Comparison of ENCODE assay signal across 7 mouse cellular contexts in genomic region chr1:35875210-35875811, GRCm38 (mm10).
A peak's percentile ranks its signal among the peaks of the same experiment; 100 is the strongest.
DNase-seq lines count a peak whose midpoint lies in the region; ATAC-seq lines count a peak whose summit lies in the region.

No protein-coding gene starts in this region.

- H3K4me2 ChIP-seq in forebrain, embryonic 11.5 days (ENCODE audit: low read depth, low read length, severe bottlenecking) = no peak overlapping the region
- H3K4me2 ChIP-seq in kidney, embryonic 15.5 days = no peak overlapping the region
- no peak overlapping the region for H3K4me2 ChIP-seq in midbrain, embryonic 14.5 days (ENCODE audit: low read length)

- H3K36me3 ChIP-seq in forebrain, embryonic 11.5 days (ENCODE audit: control insufficient read depth, insufficient read depth, low read length) = no peaks in the 10 kb centered on the region
- no peaks in the 10 kb centered on the region for H3K36me3 ChIP-seq in kidney, embryonic 15.5 days
- no peaks in the 10 kb centered on the region for H3K36me3 ChIP-seq in midbrain, embryonic 14.5 days (ENCODE audit: control insufficient read depth, insufficient read depth, low read length)

- peak; percentile 76 for ATAC-seq in forebrain, embryonic 11.5 days (replicated peaks; ENCODE audit: low FRiP score)
- peak; percentile 49; the same call in 1 of the 2 replicates for ATAC-seq in kidney, embryonic 15.5 days (replicated peaks; ENCODE audit: low FRiP score)
- no peak for ATAC-seq in midbrain, embryonic 14.5 days (ENCODE audit: low FRiP score, low TSS enrichment)
- ATAC-seq in megakaryocyte, adult 5-6 weeks (ENCODE audit: poor library complexity, severe bottlenecking) = no peak

- no peaks in the 10 kb centered on the region for H3K27me3 ChIP-seq in forebrain, embryonic 11.5 days (ENCODE audit: control insufficient read depth, insufficient read depth, low read length)
- no peaks in the 10 kb centered on the region for H3K27me3 ChIP-seq in kidney, embryonic 15.5 days
- no peaks in the 10 kb centered on the region for H3K27me3 ChIP-seq in midbrain, embryonic 14.5 days (ENCODE audit: control insufficient read depth, insufficient read depth, low read length)

- peaks cover 14% of the 10 kb centered on the region; the same call in 1 of the 2 replicates for H3K4me1 ChIP-seq in forebrain, embryonic 11.5 days (replicated peaks; ENCODE audit: control insufficient read depth, insufficient read depth, low read length)
- H3K4me1 ChIP-seq in kidney, embryonic 15.5 days = peaks cover 13% of the 10 kb centered on the region
- H3K4me1 ChIP-seq in midbrain, embryonic 14.5 days (ENCODE audit: control insufficient read depth, insufficient read depth, low read length) = peaks cover 11% of the 10 kb centered on the region

- 54% methylated on average over 11 of the region's 11 CpGs for WGBS in forebrain, embryonic 11.5 days
- WGBS in kidney, embryonic 15.5 days = 47% methylated on average over 11 of the region's 11 CpGs
- 62% methylated on average over 11 of the region's 11 CpGs for WGBS in midbrain, embryonic 14.5 days

- peak overlapping the region; percentile 57 for H3K27ac ChIP-seq in forebrain, embryonic 11.5 days (ENCODE audit: low read depth, low read length)
- 0 out of 2 replicates have a peak overlapping the region, but pooled peaks have one; percentile 2 for H3K27ac ChIP-seq in kidney, embryonic 15.5 days
- no peak overlapping the region for H3K27ac ChIP-seq in midbrain, embryonic 14.5 days (replicated peaks; ENCODE audit: low read depth, low read length)

- no peak overlapping the region for H3K9ac ChIP-seq in forebrain, embryonic 11.5 days (ENCODE audit: low read length)
- no peak overlapping the region for H3K9ac ChIP-seq in kidney, embryonic 15.5 days
- no peak overlapping the region for H3K9ac ChIP-seq in midbrain, embryonic 14.5 days (replicated peaks; ENCODE audit: low read length)

- DNase-seq in ovary, postnatal 14 days (ENCODE audit: low spot score) = peak; percentile 18
- DNase-seq in ovary, postnatal 36 days (ENCODE audit: low spot score) = no peak
- no peak for DNase-seq in forebrain, embryonic 11.5 days (ENCODE audit: low spot score)
- DNase-seq in midbrain, embryonic 14.5 days = peak; percentile 67
- DNase-seq in right cerebral cortex, postnatal 14 days = no peak

- no peak overlapping the region for H3K4me3 ChIP-seq in forebrain, embryonic 11.5 days (ENCODE audit: low read depth, low read length)
- no peak overlapping the region for H3K4me3 ChIP-seq in kidney, embryonic 15.5 days (replicated peaks)
- no peak overlapping the region for H3K4me3 ChIP-seq in midbrain, embryonic 14.5 days (replicated peaks; ENCODE audit: low read depth, low read length)

- no peaks in the 10 kb centered on the region for H3K9me3 ChIP-seq in forebrain, embryonic 11.5 days (ENCODE audit: control insufficient read depth, low read length)
- no peaks in the 10 kb centered on the region for H3K9me3 ChIP-seq in kidney, embryonic 15.5 days (replicated peaks)
- no peaks in the 10 kb centered on the region for H3K9me3 ChIP-seq in midbrain, embryonic 14.5 days (ENCODE audit: control insufficient read depth, low read length)

Comparison
In these comparisons a context has a peak if more than half of its experiments do, and no peak if none do; other contexts are left out.
1. DNase-seq: peak in ovary, postnatal 14 days (single experiment) and midbrain, embryonic 14.5 days (single experiment); none in ovary, postnatal 36 days (single experiment), forebrain, embryonic 11.5 days (single experiment) and right cerebral cortex, postnatal 14 days (single experiment).
2. ATAC-seq: peak in forebrain, embryonic 11.5 days (single experiment) and kidney, embryonic 15.5 days (single experiment); none in midbrain, embryonic 14.5 days (single experiment) and megakaryocyte, adult 5-6 weeks (single experiment).